10 mouse cellular contexts compared by ENCODE assay signal in genomic region chr14:121884150-121884797, GRCm38 (mm10). TPM values are rescaled to one million over a fixed set of nuclear protein-coding genes. Genes with fewer than 3 reads are reported as not detected.
DNase-seq lines count a peak whose midpoint lies in the region; ATAC-seq and TF ChIP-seq lines count a peak whose summit lies in the region.
"Had no signal": no experiment of that assay in that cellular context is flagged by ENCODE, and none has a peak within 500 bp of the region (broad histone marks: within the 10 kb centered on the region; RNA-seq: fewer than 3 reads in every experiment).

No protein-coding gene starts in this region.

- WGBS in kidney, postnatal 0 days: 39% methylated on average over 6 of the region's 6 CpGs
- WGBS in intestine, postnatal 0 days: 21% methylated on average over 6 of the region's 6 CpGs
- 75% methylated on average over 6 of the region's 6 CpGs for WGBS in forebrain, embryonic 15.5 days

- TF ChIP-seq CTCF in kidney, postnatal 0 days (IDR thresholded peaks at IDR 0.05; ENCODE audit: low read depth): no peak
- no peak for TF ChIP-seq CTCF in intestine, postnatal 0 days (IDR thresholded peaks at IDR 0.05; ENCODE audit: low read depth)

- ATAC-seq in kidney, postnatal 0 days (replicated peaks; ENCODE audit: low FRiP score, low read depth): no peak
- ATAC-seq in intestine, postnatal 0 days: no peak
- ATAC-seq in forebrain, embryonic 15.5 days (replicated peaks): no peak

- no peaks in the 10 kb centered on the region for H3K36me3 ChIP-seq in kidney, postnatal 0 days (ENCODE audit: insufficient read depth, low read length)
- no peaks in the 10 kb centered on the region for H3K36me3 ChIP-seq in intestine, postnatal 0 days (ENCODE audit: control insufficient read depth, insufficient read depth)
- no peaks in the 10 kb centered on the region for H3K36me3 ChIP-seq in forebrain, embryonic 15.5 days

- H3K9me3 ChIP-seq in kidney, postnatal 0 days (replicated peaks; ENCODE audit: low read length): no peaks in the 10 kb centered on the region
- H3K9me3 ChIP-seq in intestine, postnatal 0 days (ENCODE audit: control insufficient read depth): no peaks in the 10 kb centered on the region
- H3K9me3 ChIP-seq in forebrain, embryonic 15.5 days: no peaks in the 10 kb centered on the region
- H3K9me3 ChIP-seq: G1E had no signal

- H3K9ac ChIP-seq in kidney, postnatal 0 days (ENCODE audit: low read depth, low read length): no peak overlapping the region
- no peak overlapping the region; the same call in 1 of the 2 replicates for H3K9ac ChIP-seq in intestine, postnatal 0 days (ENCODE audit: low read depth, low read length)
- H3K9ac ChIP-seq in forebrain, embryonic 15.5 days (replicated peaks): no peak overlapping the region

- H3K27me3 ChIP-seq in kidney, postnatal 0 days (ENCODE audit: insufficient read depth, low read length): no peaks in the 10 kb centered on the region
- no peaks in the 10 kb centered on the region for H3K27me3 ChIP-seq in intestine, postnatal 0 days (replicated peaks; ENCODE audit: control insufficient read depth, insufficient read depth, low read length)
- H3K27me3 ChIP-seq in forebrain, embryonic 15.5 days: no peaks in the 10 kb centered on the region

- DNase-seq in adrenal gland, postnatal 36 days: peak; percentile 12 to 26
- no peak for DNase-seq in adrenal gland, adult 18-20 months (ENCODE audit: low spot score in 2 of 2)
- DNase-seq in kidney, postnatal 0 days (ENCODE audit: low spot score): peak; percentile 59
- no peak for DNase-seq in kidney, adult 18-20 months
- peak; percentile 22 for DNase-seq in ovary, postnatal 36 days (ENCODE audit: low spot score)
- no peak for DNase-seq in B cell, adult 2 months

- H3K4me2 ChIP-seq in kidney, postnatal 0 days (ENCODE audit: low read length): no peak overlapping the region
- H3K4me2 ChIP-seq in intestine, postnatal 0 days (replicated peaks; ENCODE audit: low read depth): 0 out of 2 replicates have a peak overlapping the region, but pooled peaks have one; percentile 1
- H3K4me2 ChIP-seq in forebrain, embryonic 15.5 days (replicated peaks): no peak overlapping the region

- H3K4me1 ChIP-seq in kidney, postnatal 0 days (replicated peaks; ENCODE audit: insufficient read depth, low read length): peaks cover 7% of the 10 kb centered on the region; the same call in 1 of the 2 replicates
- peaks cover 9% of the 10 kb centered on the region; the same call in 1 of the 2 replicates for H3K4me1 ChIP-seq in intestine, postnatal 0 days (replicated peaks; ENCODE audit: control insufficient read depth, insufficient read depth, low read length)
- H3K4me1 ChIP-seq in forebrain, embryonic 15.5 days: peaks cover 10% of the 10 kb centered on the region

- no peak overlapping the region for H3K27ac ChIP-seq in kidney, postnatal 0 days
- no peak overlapping the region for H3K27ac ChIP-seq in intestine, postnatal 0 days (ENCODE audit: low read depth, low read length)
- H3K27ac ChIP-seq in forebrain, embryonic 15.5 days (replicated peaks): no peak overlapping the region

- no peak overlapping the region for H3K4me3 ChIP-seq in kidney, postnatal 0 days (replicated peaks; ENCODE audit: low read depth, low read length)
- no peak overlapping the region for H3K4me3 ChIP-seq in intestine, postnatal 0 days (ENCODE audit: low read depth, low read length)
- H3K4me3 ChIP-seq in forebrain, embryonic 15.5 days: no peak overlapping the region

RNA-seq across cellular contexts. Expression of gene Ubac2, which starts 5.9 kb away (rescaled TPM):
- total RNA-seq in adrenal gland, postnatal 36 days (2021): 10 to 100 TPM; 35.4 to 36.5 TPM
- 10 to 100 TPM; 32.8 to 35.1 TPM for total RNA-seq in adrenal gland, adult 18-20 months (2021)
- 70.2 and 78.9 TPM in 2 replicates for polyA plus RNA-seq in kidney, postnatal 0 days (2015; fragmentation: Nextera tagmentation; extraction: Ambion mirVana)
- 39.2 and 39.9 TPM in 2 replicates for polyA plus RNA-seq in intestine, postnatal 0 days (2015; fragmentation: Nextera tagmentation; extraction: Ambion mirVana)
- polyA plus RNA-seq in forebrain, embryonic 15.5 days (2015; fragmentation: Nextera tagmentation; extraction: Ambion mirVana): 51.8 and 53.5 TPM in 2 replicates

RNA-seq across cellular contexts. Expression of gene Gpr18, which starts 31.3 kb away (rescaled TPM):
- under 1 TPM; 0.23 to 0.26 TPM for total RNA-seq in adrenal gland, postnatal 36 days (2021)
- under 1 TPM; 0.20 to 0.45 TPM for total RNA-seq in adrenal gland, adult 18-20 months (2021)
- 0.08 and 0.11 TPM in 2 replicates for polyA plus RNA-seq in kidney, postnatal 0 days (2015; fragmentation: Nextera tagmentation; extraction: Ambion mirVana)
- polyA plus RNA-seq in intestine, postnatal 0 days (2015; fragmentation: Nextera tagmentation; extraction: Ambion mirVana): 0.10 and 0.13 TPM in 2 replicates
- 0.17 and 0.29 TPM in 2 replicates for polyA plus RNA-seq in forebrain, embryonic 15.5 days (2015; fragmentation: Nextera tagmentation; extraction: Ambion mirVana)
- total RNA-seq: left cerebral cortex, adult 8-10 months had no signal
- polyA plus RNA-seq: G1E had no signal

Comparison
In these comparisons a context has a peak if more than half of its experiments do, and no peak if none do; other contexts are left out.
1. DNase-seq: peak in adrenal gland, postnatal 36 days (2 of 2), kidney, postnatal 0 days (single experiment) and ovary, postnatal 36 days (single experiment); none in adrenal gland, adult 18-20 months (0 of 2), kidney, adult 18-20 months (single experiment) and B cell, adult 2 months (0 of 2).